Mouse (Mus musculus) macrophage (primary cell): Measurements from ENCODE around the gene Smad1. TPM values are rescaled to one million over a fixed set of nuclear protein-coding genes. Genes with fewer than 3 reads are reported as not detected.

Experiments used
- polyA plus RNA-seq: library from polyadenylated mRNA; stranded (reverse); fragments of 250-400 nt; gene quantifications from 3 replicates; pipeline ENCODE4 v1.2.4, GENCODE M21; 2018; ENCODE audit warnings: inconsistent platforms

Smad1 gene
- polyA plus RNA-seq, 1 experiment from 2014 or later: 11.2 TPM

Other genes starting within 250 kb of the Smad1 start
- not detected in 3 replicates for gene 1700011L22Rik, start 150.9 kb downstream of the Smad1 start, polyA plus RNA-seq
- 3.8 to 5.7 TPM (median 4.5 TPM) in 3 replicates for gene Mmaa, start 104.6 kb downstream of the Smad1 start, polyA plus RNA-seq
- 13.5 to 20.8 TPM (median 15.9 TPM) in 3 replicates for gene Otud4, start 240.1 kb upstream of the Smad1 start, polyA plus RNA-seq